In the genomic region with DNA sequence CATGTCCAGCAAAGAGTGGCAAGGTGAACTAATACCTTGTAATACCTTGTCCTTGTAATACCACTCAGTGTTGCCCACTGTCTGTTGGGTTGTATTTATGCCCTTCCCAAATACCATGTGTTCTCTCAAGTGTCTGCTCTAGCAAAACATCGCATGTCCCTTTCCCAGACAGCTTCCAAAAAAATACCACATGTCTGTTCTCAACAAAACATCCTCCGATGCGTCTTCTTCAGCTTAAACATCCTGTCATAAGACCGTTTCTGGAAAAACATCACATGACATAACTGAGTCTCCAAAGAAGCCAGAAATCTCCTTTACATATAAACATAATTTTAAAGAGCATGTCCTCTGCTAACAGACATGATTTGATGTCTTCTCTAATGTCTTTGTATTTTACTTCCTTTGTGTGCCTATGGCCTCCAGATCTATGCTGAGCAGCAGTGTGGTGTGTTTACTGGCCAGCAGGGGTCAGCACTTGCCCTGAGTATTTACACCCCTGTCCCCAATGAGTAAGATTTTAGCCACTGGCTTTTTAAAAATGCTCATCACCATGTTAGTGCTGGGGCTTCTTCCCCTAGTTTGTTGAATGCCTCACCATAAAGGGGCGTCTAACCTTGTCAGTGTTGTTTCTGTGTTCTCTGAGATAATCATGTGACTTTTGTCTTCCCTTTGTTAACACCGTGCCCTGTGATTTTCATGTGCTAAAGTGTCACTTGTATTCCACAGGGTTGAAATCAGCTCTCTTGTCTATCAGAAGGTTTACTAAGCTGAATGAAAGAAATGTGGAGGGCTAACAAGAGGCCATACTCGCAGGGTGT, we compare ENCODE assay signal across 9 mouse cellular contexts. TPM values are rescaled to one million over a fixed set of nuclear protein-coding genes. Genes with fewer than 3 reads are reported as not detected.
DNase-seq lines count a peak whose midpoint lies in the region; ATAC-seq and TF ChIP-seq lines count a peak whose summit lies in the region.
"Not testable (repeated sequence)": the region's sequence is repeated elsewhere in the genome, so short reads cannot be mapped to it uniquely, and the experiment has no call there.
"Had no signal": no experiment of that assay in that cellular context is flagged by ENCODE, and none has a peak within 500 bp of the region (broad histone marks: within the 10 kb centered on the region; RNA-seq: fewer than 3 reads in every experiment).

No protein-coding gene starts in this region.

- not testable (repeated sequence) for TF ChIP-seq POLR2A in cortical plate, adult 2 months (IDR thresholded peaks at IDR 0.05; ENCODE audit: extremely low read depth, insufficient read depth, low read length)

- not testable (repeated sequence) for H3K4me2 ChIP-seq in midbrain, embryonic 14.5 days (ENCODE audit: low read length)

- not testable (repeated sequence) for H3K4me3 ChIP-seq in cortical plate, adult 2 months (ENCODE audit: insufficient read depth, low read length); limb, embryonic 10.5 days; midbrain, embryonic 14.5 days (replicated peaks; ENCODE audit: low read depth, low read length)

- not testable (repeated sequence) for H3K27ac ChIP-seq in cortical plate, adult 2 months (ENCODE audit: insufficient read depth, low read length); limb, embryonic 10.5 days; midbrain, embryonic 14.5 days (replicated peaks; ENCODE audit: low read depth, low read length)

- not testable (repeated sequence) for H3K36me3 ChIP-seq in limb, embryonic 10.5 days; midbrain, embryonic 14.5 days (ENCODE audit: control insufficient read depth, insufficient read depth, low read length)

- WGBS in limb, embryonic 10.5 days = 71% methylated on average over 7 of the region's 7 CpGs
- WGBS in midbrain, embryonic 14.5 days = 59% methylated on average over 7 of the region's 7 CpGs

- H3K9me3 ChIP-seq in limb, embryonic 10.5 days (replicated peaks); midbrain, embryonic 14.5 days (ENCODE audit: control insufficient read depth, low read length): not testable (repeated sequence)

- ATAC-seq in activated CD4-positive, CD25-positive, alpha-beta regulatory T cell, adult 4 months = peak; percentile 36
- ATAC-seq in midbrain, embryonic 14.5 days (ENCODE audit: low FRiP score, low TSS enrichment) = peak; percentile 32; the same call in 1 of the 2 replicates

- not testable (repeated sequence) for H3K4me1 ChIP-seq in cortical plate, adult 2 months (ENCODE audit: control insufficient read depth, insufficient read depth, low read length); limb, embryonic 10.5 days; midbrain, embryonic 14.5 days (ENCODE audit: control insufficient read depth, insufficient read depth, low read length)

- H3K9ac ChIP-seq in midbrain, embryonic 14.5 days (replicated peaks; ENCODE audit: low read length) = not testable (repeated sequence)

- peak; percentile 21 for DNase-seq in gastrocnemius, postnatal 25 days
- DNase-seq in induced T-regulatory cell, adult 2 months (ENCODE audit: low read depth) = peak; percentile 86
- peak; percentile 64 for DNase-seq in limb, embryonic 10.5 days (ENCODE audit: low spot score)
- peak; percentile 84 for DNase-seq in midbrain, embryonic 14.5 days
- DNase-seq in spleen, adult 18-20 months = peak; percentile 36 to 71

- peak; percentile 41 for TF ChIP-seq CTCF in cortical plate, adult 2 months (IDR thresholded peaks at IDR 0.05; ENCODE audit: extremely low read depth, insufficient read depth, low read length)

- H3K27me3 ChIP-seq in limb, embryonic 10.5 days (ENCODE audit: low read depth, poor library complexity, severe bottlenecking); midbrain, embryonic 14.5 days (ENCODE audit: control insufficient read depth, insufficient read depth, low read length): not testable (repeated sequence)

RNA-seq across cellular contexts. Expression of a gene that starts 16.0 kb away (rescaled TPM):
- polyA plus RNA-seq in activated CD4-positive, CD25-positive, alpha-beta regulatory T cell, adult 4 months (2017; shearing (Covaris generic)) = 1 to 10 TPM; 1.5 to 3.8 TPM
- polyA plus RNA-seq in cortical plate, adult 2 months (2012; rRNA removed) = 0.04 and 0.19 TPM in 2 replicates
- not detected for total RNA-seq in gastrocnemius, postnatal 25 days (2021)
- polyA plus RNA-seq in limb, embryonic 10.5 days (2016; fragmentation: Nextera tagmentation; extraction: Ambion mirVana) = not detected in 2 replicates
- polyA plus RNA-seq in midbrain, embryonic 14.5 days (2014; fragmentation: Nextera tagmentation; extraction: Ambion mirVana) = not detected in 2 replicates
- polyA plus RNA-seq: embryonic facial prominence, embryonic 12.5 days had no signal

RNA-seq across cellular contexts. Expression of a gene that starts 21.1 kb away (rescaled TPM):
- not detected for polyA plus RNA-seq in activated CD4-positive, CD25-positive, alpha-beta regulatory T cell, adult 4 months (2017; shearing (Covaris generic))
- not detected in 2 replicates for polyA plus RNA-seq in cortical plate, adult 2 months (2012; rRNA removed)
- total RNA-seq in gastrocnemius, postnatal 25 days (2021) = not detected
- not detected in 2 replicates for polyA plus RNA-seq in limb, embryonic 10.5 days (2016; fragmentation: Nextera tagmentation; extraction: Ambion mirVana)
- not detected in 2 replicates for polyA plus RNA-seq in midbrain, embryonic 14.5 days (2014; fragmentation: Nextera tagmentation; extraction: Ambion mirVana)
- polyA plus RNA-seq: embryonic facial prominence, embryonic 12.5 days; kidney, embryonic 16.5 days had no signal

RNA-seq across cellular contexts. Expression of a gene that starts 21.1 kb away (rescaled TPM):
- not detected for polyA plus RNA-seq in activated CD4-positive, CD25-positive, alpha-beta regulatory T cell, adult 4 months (2017; shearing (Covaris generic))
- polyA plus RNA-seq in cortical plate, adult 2 months (2012; rRNA removed) = not detected in 2 replicates
- not detected for total RNA-seq in gastrocnemius, postnatal 25 days (2021)
- polyA plus RNA-seq in limb, embryonic 10.5 days (2016; fragmentation: Nextera tagmentation; extraction: Ambion mirVana) = not detected in 2 replicates
- 0.09 and 0.14 TPM in 2 replicates for polyA plus RNA-seq in midbrain, embryonic 14.5 days (2014; fragmentation: Nextera tagmentation; extraction: Ambion mirVana)
- polyA plus RNA-seq: embryonic facial prominence, embryonic 12.5 days had no signal

Comparison
In these comparisons a context has a peak if more than half of its experiments do, and no peak if none do; other contexts are left out.
1. DNase-seq: peak in every context shown above with its lines; median percentile 86 in induced T-regulatory cell, adult 2 months; 84 in midbrain, embryonic 14.5 days; 64 in limb, embryonic 10.5 days; 54 in spleen, adult 18-20 months; 21 in gastrocnemius, postnatal 25 days.